Mouse (Mus musculus): Measurements from ENCODE around the gene Ctnnd2. TPM values are rescaled to one million over a fixed set of nuclear protein-coding genes. Genes with fewer than 3 reads are reported as not detected.

Ctnnd2 gene
- polyA plus RNA-seq, 1 experiment: 0.08 TPM

DNA sequence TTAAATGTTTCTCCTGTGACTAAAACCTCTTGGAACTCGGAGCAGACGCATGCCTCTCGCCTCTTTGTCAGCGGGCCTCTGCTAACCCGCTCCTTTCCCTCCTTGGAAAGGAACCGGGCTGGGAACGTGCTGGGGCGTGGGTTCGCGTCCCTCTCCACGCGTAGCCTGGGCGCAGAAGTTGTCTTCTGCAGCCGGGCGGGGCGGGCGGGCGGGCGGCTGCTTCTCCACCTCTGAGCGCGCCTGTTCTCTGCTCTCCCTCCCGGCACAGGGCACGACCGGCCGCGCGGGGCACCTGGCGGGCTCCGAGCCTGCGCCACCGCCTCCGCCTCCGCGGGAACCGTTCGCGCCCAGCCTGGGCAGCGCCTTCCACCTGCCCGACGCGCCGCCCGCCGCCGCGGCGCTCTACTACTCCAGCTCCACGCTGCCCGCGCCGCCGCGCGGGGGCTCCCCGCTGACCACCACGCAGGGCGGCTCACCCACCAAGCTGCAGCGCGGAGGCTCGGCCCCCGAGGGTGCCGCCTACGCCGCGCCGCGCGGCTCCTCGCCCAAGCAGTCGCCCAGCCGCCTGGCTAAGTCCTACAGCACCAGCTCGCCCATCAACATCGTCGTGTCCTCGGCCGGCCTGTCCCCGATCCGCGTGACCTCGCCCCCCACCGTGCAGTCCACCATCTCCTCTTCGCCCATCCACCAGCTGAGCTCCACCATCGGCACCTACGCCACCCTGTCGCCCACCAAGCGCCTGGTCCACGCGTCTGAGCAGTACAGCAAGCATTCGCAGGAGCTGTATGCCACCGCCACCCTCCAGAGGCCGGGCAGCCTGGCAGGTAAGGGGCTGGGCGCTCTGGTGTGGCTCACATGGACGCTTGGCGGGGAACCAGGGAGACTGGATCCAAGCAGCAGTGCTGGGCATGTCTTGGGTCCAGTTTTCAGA is 474.4 kb downstream of the Ctnnd2 start:
- peaks cover 4% of the 10 kb centered on the region; the same call in 1 of the 2 replicates for H3K4me1 ChIP-seq
- H3K4me3 ChIP-seq (replicated peaks): peak overlapping the region; percentile 86
- H3K36me3 ChIP-seq (replicated peaks; ENCODE audit: low read length): no peaks in the 10 kb centered on the region
- peaks cover 26% of the 10 kb centered on the region for H3K27me3 ChIP-seq (replicated peaks)
- no peak for TF ChIP-seq GATA1 (IDR thresholded peaks at IDR 0.05; ENCODE audit: borderline replicate concordance, low read length)
- TF ChIP-seq FLI1 (IDR thresholded peaks at IDR 0.05; ENCODE audit: low read length): no peak
- H3K9me3 ChIP-seq: peaks cover 17% of the 10 kb centered on the region

DNA sequence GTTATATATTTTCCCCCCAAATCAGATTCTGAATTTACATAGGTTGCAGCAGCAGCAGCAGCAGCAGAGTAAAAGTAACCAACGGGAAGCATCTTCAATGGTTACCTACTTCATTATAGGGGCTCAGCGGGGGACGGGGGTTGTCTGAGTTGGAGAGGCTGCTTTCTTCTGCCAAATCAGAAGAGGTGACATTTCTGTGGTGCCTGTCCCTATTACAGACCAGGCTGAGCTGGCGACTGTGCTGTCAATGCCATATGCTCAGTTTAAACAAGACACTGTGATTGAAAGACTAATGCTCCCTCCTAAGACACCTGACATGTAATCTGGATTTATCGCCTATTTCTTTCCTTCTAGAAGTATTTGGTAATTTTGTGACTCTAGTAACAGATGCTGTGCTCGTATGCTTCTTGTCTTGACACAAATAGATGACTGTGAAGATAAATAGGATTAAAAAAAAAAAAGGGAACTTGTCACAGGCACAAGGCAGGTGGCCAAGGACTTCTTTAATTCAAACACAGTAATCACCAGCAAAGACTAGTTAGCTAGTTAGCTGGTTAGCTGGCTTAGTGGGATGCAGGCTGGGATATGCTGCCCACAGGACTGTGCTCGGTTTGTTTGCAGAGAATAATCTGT is 475.4 kb downstream of the Ctnnd2 start:
- Histone ChIP-seq H3K27me3 (replicated peaks) (peaks cover 26% of the 10 kb centered on the region), H3K4me3 (replicated peaks) (no peak overlapping the region), H3K36me3 (replicated peaks; ENCODE audit: low read length) (no peaks in the 10 kb centered on the region), H3K9me3 (peaks cover 18% of the 10 kb centered on the region), H3K4me1 (peaks cover 4% of the 10 kb centered on the region; the same call in 1 of the 2 replicates)
- TF ChIP-seq FLI1 (IDR thresholded peaks at IDR 0.05; ENCODE audit: low read length) (no peak), GATA1 (IDR thresholded peaks at IDR 0.05; ENCODE audit: borderline replicate concordance, low read length) (no peak)

DNA sequence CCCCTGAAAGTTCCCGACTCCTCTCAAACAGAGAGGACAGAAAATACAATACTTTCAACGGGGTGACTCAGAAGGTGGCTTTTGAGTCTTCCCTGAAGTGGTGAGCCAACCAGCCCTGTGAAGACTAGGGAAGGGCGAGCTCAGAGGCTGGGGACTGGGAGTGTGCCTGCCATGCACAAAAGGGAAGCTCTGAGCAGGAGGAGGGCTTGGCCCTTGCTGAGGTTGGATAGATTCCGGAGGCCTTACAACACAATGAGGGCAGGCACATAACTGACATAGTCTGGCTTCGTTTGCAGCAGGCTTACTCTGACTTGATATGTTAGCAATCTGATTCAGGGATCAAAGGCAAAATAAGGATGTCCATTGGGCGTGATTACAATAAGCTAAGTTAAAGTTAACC is 477.6 kb downstream of the Ctnnd2 start:
- peaks cover 17% of the 10 kb centered on the region for H3K9me3 ChIP-seq
- TF ChIP-seq FLI1 (IDR thresholded peaks at IDR 0.05; ENCODE audit: low read length) (no peak), GATA1 (IDR thresholded peaks at IDR 0.05; ENCODE audit: borderline replicate concordance, low read length) (no peak)
- H3K4me3 ChIP-seq (replicated peaks): no peak overlapping the region
- H3K4me1 ChIP-seq: peaks cover 4% of the 10 kb centered on the region; the same call in 1 of the 2 replicates
- peaks cover 26% of the 10 kb centered on the region for H3K27me3 ChIP-seq (replicated peaks)
- no peaks in the 10 kb centered on the region for H3K36me3 ChIP-seq (replicated peaks; ENCODE audit: low read length)

DNA sequence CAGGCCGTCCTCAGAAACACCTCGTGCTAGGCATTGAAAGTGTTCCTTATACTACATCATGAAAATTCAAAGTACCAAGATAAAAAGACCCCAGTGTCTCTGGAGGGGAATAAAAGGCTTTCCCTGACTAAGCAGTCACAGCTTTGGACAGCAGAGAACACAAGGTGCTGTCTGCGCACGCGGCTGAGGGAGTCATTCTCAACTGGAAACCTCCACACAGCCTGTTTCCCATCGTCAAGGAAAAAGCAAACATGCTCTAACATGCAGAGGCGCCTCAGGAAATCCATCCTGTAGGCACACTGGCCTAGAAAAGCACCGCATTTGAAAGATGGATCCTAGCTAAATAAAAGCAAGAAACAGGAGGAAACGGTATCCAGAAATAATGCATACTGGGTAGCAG is 483.0 kb downstream of the Ctnnd2 start:
- no peak overlapping the region for H3K4me3 ChIP-seq (replicated peaks)
- peaks cover 10% of the 10 kb centered on the region for H3K9me3 ChIP-seq
- no peaks in the 10 kb centered on the region for H3K27me3 ChIP-seq (replicated peaks)
- no peaks in the 10 kb centered on the region for H3K36me3 ChIP-seq (replicated peaks; ENCODE audit: low read length)
- no peaks in the 10 kb centered on the region for H3K4me1 ChIP-seq
- TF ChIP-seq FLI1 (IDR thresholded peaks at IDR 0.05; ENCODE audit: low read length) (no peak), GATA1 (IDR thresholded peaks at IDR 0.05; ENCODE audit: borderline replicate concordance, low read length) (no peak)

DNA sequence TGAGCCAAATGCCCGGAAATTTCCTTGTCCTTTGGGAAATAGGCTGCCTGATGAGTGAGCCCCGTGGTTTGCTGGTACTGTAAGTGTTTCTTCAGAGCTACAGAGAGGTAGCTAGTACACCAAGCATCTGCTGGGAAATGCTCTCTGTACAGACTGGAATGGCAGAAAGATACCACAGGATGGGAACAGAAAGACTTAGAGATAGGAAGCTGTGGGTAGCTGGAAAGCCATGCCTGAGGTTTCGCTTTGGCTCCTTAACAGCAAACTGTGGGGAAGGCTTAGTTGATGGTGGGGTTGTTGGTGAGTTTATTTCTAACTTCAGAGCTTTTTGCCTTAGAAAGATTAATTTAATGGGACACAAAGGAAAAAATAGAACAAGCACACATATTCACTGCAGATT is 485.2 kb downstream of the Ctnnd2 start:
- no peak overlapping the region for H3K4me3 ChIP-seq (replicated peaks)
- no peak for TF ChIP-seq GATA1 (IDR thresholded peaks at IDR 0.05; ENCODE audit: borderline replicate concordance, low read length)
- TF ChIP-seq FLI1 (IDR thresholded peaks at IDR 0.05; ENCODE audit: low read length): no peak
- H3K36me3 ChIP-seq (replicated peaks; ENCODE audit: low read length): no peaks in the 10 kb centered on the region

DNA sequence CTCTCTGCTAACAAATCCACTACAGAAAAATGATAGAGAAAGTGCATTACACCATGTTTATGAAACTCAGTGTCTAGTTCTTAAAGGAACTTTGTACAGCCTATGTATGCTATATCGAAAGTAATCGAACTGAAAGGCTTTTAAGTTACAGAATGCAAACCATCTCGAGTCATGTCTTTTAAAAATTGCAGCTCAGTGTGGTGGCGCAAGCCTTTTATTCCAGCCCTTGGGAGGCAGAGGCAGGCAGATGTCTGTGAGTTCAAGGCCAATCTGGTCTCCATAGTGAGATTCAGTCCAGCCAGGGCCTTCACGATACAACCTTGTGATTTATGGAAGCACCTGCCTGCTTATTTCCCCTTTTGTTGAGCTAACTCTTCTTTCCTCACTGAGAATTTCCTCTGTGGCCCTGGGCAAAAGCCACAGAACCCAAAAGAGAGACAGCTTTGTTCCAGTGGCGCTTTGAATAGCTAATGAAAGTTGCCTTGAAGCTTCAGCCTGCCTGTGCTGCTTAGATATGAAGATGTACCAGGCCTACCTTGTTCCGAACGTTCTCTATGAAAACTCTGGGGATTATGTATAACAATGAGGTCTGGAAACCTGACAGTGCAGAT is 488.3 kb downstream of the Ctnnd2 start:
- Histone ChIP-seq H3K36me3 (replicated peaks; ENCODE audit: low read length) (no peaks in the 10 kb centered on the region), H3K27me3 (replicated peaks) (no peaks in the 10 kb centered on the region), H3K9me3 (peaks cover 7% of the 10 kb centered on the region), H3K4me1 (no peaks in the 10 kb centered on the region), H3K4me3 (replicated peaks) (no peak overlapping the region)
- TF ChIP-seq FLI1 (IDR thresholded peaks at IDR 0.05; ENCODE audit: low read length) (no peak), GATA1 (IDR thresholded peaks at IDR 0.05; ENCODE audit: borderline replicate concordance, low read length) (no peak)

More for the DNA sequence above, 485.2 kb downstream of the Ctnnd2 start:
- Histone ChIP-seq H3K9me3 (peaks cover 7% of the 10 kb centered on the region; the same call in 1 of the 2 replicates), H3K4me1 (no peaks in the 10 kb centered on the region), H3K27me3 (replicated peaks) (no peaks in the 10 kb centered on the region)

DNA sequence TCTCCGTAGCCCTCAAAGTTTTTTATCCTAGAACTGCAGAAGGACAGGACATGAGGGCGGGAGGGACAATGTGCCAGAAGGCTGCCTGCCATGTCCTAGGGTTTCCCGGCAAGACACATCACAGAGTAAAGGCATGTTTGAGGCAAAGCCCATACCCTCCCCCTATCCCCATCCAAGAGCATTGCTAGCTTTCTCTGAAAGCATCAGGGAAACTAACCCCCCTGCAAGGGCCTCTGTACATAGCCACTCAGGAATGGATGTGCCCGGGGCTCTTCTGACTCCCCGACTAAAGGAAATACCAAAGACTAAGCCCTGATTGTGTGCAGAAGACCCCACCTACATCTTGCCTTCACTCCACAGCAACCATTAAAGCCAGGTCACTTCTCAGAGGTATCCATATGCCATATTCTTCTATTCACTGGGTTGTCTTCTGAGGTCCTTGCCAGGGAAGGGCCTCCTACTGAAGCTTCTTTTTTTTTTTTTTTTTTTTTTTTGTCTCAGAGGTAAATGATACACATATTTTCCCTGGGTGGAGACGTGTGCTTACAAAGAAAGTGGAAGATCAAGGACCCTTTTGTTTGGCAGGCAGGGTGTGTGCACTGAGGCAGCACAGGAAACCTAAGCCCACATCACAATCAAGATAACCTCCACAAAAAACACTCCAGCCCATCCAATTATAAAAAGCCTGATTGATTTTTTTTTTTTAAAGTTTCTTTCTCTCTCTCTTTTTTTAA is 489.5 kb downstream of the Ctnnd2 start:
- Histone ChIP-seq H3K4me3 (replicated peaks) (no peak overlapping the region), H3K4me1 (no peaks in the 10 kb centered on the region), H3K36me3 (replicated peaks; ENCODE audit: low read length) (no peaks in the 10 kb centered on the region), H3K27me3 (replicated peaks) (no peaks in the 10 kb centered on the region), H3K9me3 (peaks cover 7% of the 10 kb centered on the region)
- TF ChIP-seq GATA1 (IDR thresholded peaks at IDR 0.05; ENCODE audit: borderline replicate concordance, low read length): no peak
- TF ChIP-seq FLI1 (IDR thresholded peaks at IDR 0.05; ENCODE audit: low read length): no peak

DNA sequence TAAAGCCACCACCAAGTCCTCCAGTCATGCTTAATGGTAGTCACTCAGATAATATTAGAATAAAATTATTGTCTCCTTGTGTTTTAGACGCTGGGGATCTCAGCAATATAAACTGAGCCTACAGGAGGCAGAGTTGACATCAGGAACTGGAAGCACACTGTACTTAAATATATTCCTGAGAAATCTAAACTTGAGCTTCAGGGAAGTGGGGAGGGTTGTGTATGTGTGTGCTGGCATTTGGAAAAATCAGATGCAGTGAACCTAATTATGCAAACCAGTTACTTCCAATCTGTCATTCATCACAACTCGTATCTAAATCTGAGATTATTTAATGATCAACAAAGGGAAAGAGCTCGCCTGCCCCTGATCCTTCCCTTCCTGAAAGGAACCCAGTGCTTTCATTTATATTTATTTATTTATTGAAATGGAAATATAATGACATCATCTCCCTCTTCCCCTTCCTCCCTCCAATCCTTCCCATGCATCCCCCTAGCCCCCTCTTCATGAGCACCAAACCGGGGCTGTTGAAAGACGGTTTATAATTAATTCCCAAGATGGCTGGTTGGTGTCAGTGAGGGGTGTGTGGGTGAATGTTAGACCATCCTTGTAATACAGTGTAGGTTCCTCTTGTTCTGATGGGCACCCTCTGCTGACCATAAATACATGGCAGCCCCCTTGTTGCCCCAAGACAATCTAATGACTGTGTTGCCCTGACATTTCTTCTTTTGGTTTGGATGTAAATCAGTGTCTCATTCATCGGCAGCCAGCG is 495.6 kb downstream of the Ctnnd2 start:
- Histone ChIP-seq H3K4me1 (no peaks in the 10 kb centered on the region), H3K36me3 (replicated peaks; ENCODE audit: low read length) (no peaks in the 10 kb centered on the region), H3K4me3 (replicated peaks) (no peak overlapping the region), H3K27me3 (replicated peaks) (no peaks in the 10 kb centered on the region), H3K9me3 (peaks cover 15% of the 10 kb centered on the region)
- TF ChIP-seq GATA1 (IDR thresholded peaks at IDR 0.05; ENCODE audit: borderline replicate concordance, low read length): no peak
- no peak for TF ChIP-seq FLI1 (IDR thresholded peaks at IDR 0.05; ENCODE audit: low read length)
